Mouse (Mus musculus) MEL (cell line): ENCODE results near the gene Pms1.

Experiments
- CTCF ChIP-seq, 3 experiments: IDR thresholded peaks in 2 of 3; conservative IDR thresholded peaks in 1 of 3; 2 replicates each; pipeline ENCODE4 v1.5.1; 2011 to 2012; ENCODE audit warnings: low read length in 3 of 3, low read depth in 2 of 3, mild to moderate bottlenecking in 2 of 3, improper control_type of control experiment in 1 of 3, inconsistent platforms in 1 of 3, mixed read lengths in 1 of 3, moderate library complexity in 1 of 3; ENCODE audit not compliant: control insufficient read depth in 1 of 3, insufficient read depth in 1 of 3, poor library complexity in 1 of 3, severe bottlenecking in 1 of 3
- EP300 ChIP-seq, 2 experiments: IDR thresholded peaks; 2 replicates each; pipeline ENCODE4 v1.6.1; 2011; ENCODE audit warnings: improper control_type of control experiment in 2 of 2, low read length in 2 of 2, low read depth in 1 of 2, mild to moderate bottlenecking in 1 of 2
- ETS1 ChIP-seq: IDR thresholded peaks from 2 replicates; pipeline ENCODE4 v1.6.1; 2012; ENCODE audit warnings: low read depth, mild to moderate bottlenecking, inconsistent platforms, low read length, improper control_type of control experiment, moderate library complexity
- JUND ChIP-seq: IDR thresholded peaks from 2 replicates; pipeline ENCODE4 v1.6.1; 2011; ENCODE audit warnings: low read depth, mild to moderate bottlenecking, improper control_type of control experiment, low read length
- MEF2A ChIP-seq: IDR thresholded peaks from 2 replicates; pipeline ENCODE4 v1.6.1; 2014; ENCODE audit warnings: low read depth, mild to moderate bottlenecking, inconsistent platforms, low read length, improper control_type of control experiment; ENCODE audit not compliant: poor library complexity, insufficient replicate concordance, severe bottlenecking; ENCODE audit errors: extremely low read depth
- MYC ChIP-seq: IDR thresholded peaks from 2 replicates; pipeline ENCODE4 v1.6.1; 2011; ENCODE audit warnings: low read depth, mild to moderate bottlenecking, low read length, improper control_type of control experiment, moderate library complexity
- NRF1 ChIP-seq: IDR thresholded peaks from 2 replicates; pipeline ENCODE4 v1.6.1; 2014; ENCODE audit warnings: low read depth, mild to moderate bottlenecking, inconsistent platforms, low read length, improper control_type of control experiment, moderate library complexity; ENCODE audit not compliant: poor library complexity, insufficient read depth, severe bottlenecking
- POLR2A ChIP-seq, 2 experiments: IDR thresholded peaks; 2 replicates each; pipeline ENCODE4 v1.6.1; 2011 to 2012; ENCODE audit warnings: low read length in 2 of 2, mild to moderate bottlenecking in 2 of 2, control low read depth in 1 of 2, improper control_type of control experiment in 1 of 2, low read depth in 1 of 2, moderate library complexity in 1 of 2; ENCODE audit not compliant: control insufficient read depth in 1 of 2, insufficient read depth in 1 of 2, poor library complexity in 1 of 2
- POLR2AphosphoS2 ChIP-seq: IDR thresholded peaks from 2 replicates; pipeline ENCODE4 v1.6.1; 2011; ENCODE audit warnings: low read length, improper control_type of control experiment
- TBP ChIP-seq: IDR thresholded peaks from 2 replicates; pipeline ENCODE4 v1.8.0; 2011; ENCODE audit warnings: low read depth, low read length, improper control_type of control experiment
- USF1 ChIP-seq: IDR thresholded peaks from 2 replicates; pipeline ENCODE4 v1.6.1; 2014; ENCODE audit warnings: low read depth, mild to moderate bottlenecking, inconsistent platforms, low read length, improper control_type of control experiment, moderate library complexity

GRCm38 (mm10) chr1:53186301-53186700 lies 110.5 kb downstream of the Pms1 start:
- no peak for TF ChIP-seq TBP
- no peak for TF ChIP-seq EP300 (IDR thresholded peaks at IDR 0.05; ENCODE audit: low read depth in 1 of 2, low read length in 2 of 2)
- no peak for TF ChIP-seq ETS1
- TF ChIP-seq NRF1, result no peak
- TF ChIP-seq JUND, result no peak
- no peak for TF ChIP-seq CTCF (IDR thresholded peaks at IDR 0.05 in 2 of 3, conservative IDR thresholded peaks at IDR 0.05 in 1 of 3; ENCODE audit: control insufficient read depth in 1 of 3, insufficient read depth in 1 of 3, low read depth in 2 of 3, low read length in 3 of 3, poor library complexity in 1 of 3, severe bottlenecking in 1 of 3)
- no peak for TF ChIP-seq POLR2AphosphoS2
- TF ChIP-seq POLR2A (IDR thresholded peaks at IDR 0.05; ENCODE audit: control insufficient read depth in 1 of 2, insufficient read depth in 1 of 2, low read depth in 1 of 2, low read length in 2 of 2, poor library complexity in 1 of 2), result no peak
- no peak for TF ChIP-seq MYC
- TF ChIP-seq USF1, result no peak
- no peak for TF ChIP-seq MEF2A
